Mouse (Mus musculus) liver, embryonic 14.5 days (tissue): ENCODE results near the gene Ccnd2.

Experiments
- CTCF ChIP-seq: IDR thresholded peaks from 2 replicates; pipeline ENCODE4 v1.5.1; 2016; ENCODE audit warnings: antibody characterized with exemption, low read depth, control low read depth
- EP300 ChIP-seq: IDR thresholded peaks from 2 replicates; pipeline ENCODE4 v1.6.1; 2016; ENCODE audit warnings: antibody characterized with exemption, low read depth

DNA sequence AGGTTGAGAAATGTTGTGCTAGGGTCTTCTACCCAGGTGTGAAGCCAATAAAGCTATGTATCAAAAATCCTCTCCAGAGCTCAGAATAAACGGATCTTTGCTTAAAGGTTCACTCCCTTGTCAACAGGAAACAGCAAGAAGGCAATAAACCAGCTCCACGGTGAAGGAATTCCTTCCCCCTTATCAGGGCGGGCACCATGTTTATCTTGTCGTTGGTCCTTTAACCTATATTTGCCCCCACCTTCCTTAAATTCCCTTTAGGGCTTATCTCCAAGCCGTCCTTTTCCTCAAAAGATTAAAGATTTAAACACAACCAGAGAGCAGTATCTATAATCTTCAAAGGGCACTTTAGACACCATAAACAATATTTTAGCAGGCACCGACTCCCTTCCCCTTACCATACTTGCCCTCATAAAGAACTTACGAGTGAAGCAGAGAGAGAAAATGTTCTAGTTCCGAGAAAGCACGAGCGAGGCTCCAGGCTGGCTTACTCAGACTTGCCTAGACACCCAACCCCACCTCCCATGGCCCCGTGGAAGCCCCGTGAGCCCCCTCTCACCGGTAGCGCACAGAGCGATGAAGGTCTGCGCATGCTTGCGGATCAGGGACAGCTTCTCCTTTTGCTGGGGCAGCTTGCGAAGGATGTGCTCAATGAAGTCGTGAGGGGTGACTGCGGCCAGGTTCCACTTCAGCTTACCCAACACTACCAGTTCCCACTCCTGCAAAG, 6.4 kb downstream of the Ccnd2 start:
- TF ChIP-seq CTCF, result no peak
- no peak for TF ChIP-seq EP300
